Mouse (Mus musculus) bone marrow, adult 2 months (tissue): ENCODE results near the gene Dgki. TPM values are rescaled to one million over a fixed set of nuclear protein-coding genes. Genes with fewer than 3 reads are reported as not detected.

Experiments used
- H3K27ac ChIP-seq: fragments of 200-500 bp; 2 replicates; pipeline ENCODE4 v1.5.1; 2012; ENCODE audit warnings: low read depth, mild to moderate bottlenecking, control low read depth, inconsistent platforms, low read length; ENCODE audit not compliant: control insufficient read depth, poor library complexity, insufficient read depth
- H3K4me1 ChIP-seq: fragments of 200-500 bp; 2 replicates; pipeline ENCODE4 v1.6.1; 2011; ENCODE audit warnings: low read length; ENCODE audit not compliant: control insufficient read depth, insufficient read depth
- H3K4me3 ChIP-seq: fragments of 200-500 bp; replicated peaks from 2 replicates; pipeline ENCODE3; 2011; ENCODE audit warnings: mild to moderate bottlenecking, low read depth, low read length, control low read depth; ENCODE audit not compliant: control insufficient read depth
- CTCF ChIP-seq: fragments of 200-500 bp; IDR thresholded peaks from 2 replicates; pipeline ENCODE4 v1.5.1; 2011; ENCODE audit warnings: low read length, control low read depth; ENCODE audit not compliant: control insufficient read depth, insufficient read depth
- POLR2A ChIP-seq: fragments of 200-500 bp; IDR thresholded peaks from 2 replicates; pipeline ENCODE4 v1.6.1; 2011; ENCODE audit warnings: low read depth, mild to moderate bottlenecking, control low read depth, low read length, borderline replicate concordance; ENCODE audit not compliant: control insufficient read depth
- WGBS: fragments of 180-500 bp; shearing (Covaris S2); methylation state at CpG from one replicate; pipeline ENCODE4 v1.1.7; 2018; 5-methylcytosine and 5-hydroxymethylcytosine counted together
- polyA plus RNA-seq: library from polyadenylated mRNA; stranded (reverse); fragments of >200 nt; gene quantifications from 2 replicates; pipeline ENCODE4 v1.2.4, GENCODE M21; 2011; ENCODE audit warnings: low replicate concordance; ENCODE audit not compliant: missing spikeins, insufficient read depth, insufficient read length

Gene Dgki
- polyA plus RNA-seq, 1 experiment: 7.2 TPM

GRCm38 (mm10) chr6:36931473-36931872, 368.5 kb downstream of the Dgki start:
- Histone ChIP-seq H3K4me1 (no peaks in the 10 kb centered on the region), H3K4me3 (no peak overlapping the region), H3K27ac (no peak overlapping the region)
- 85% methylated on average over 4 of the region's 4 CpGs for WGBS
- TF ChIP-seq POLR2A (no peak), CTCF (no peak)

DNA sequence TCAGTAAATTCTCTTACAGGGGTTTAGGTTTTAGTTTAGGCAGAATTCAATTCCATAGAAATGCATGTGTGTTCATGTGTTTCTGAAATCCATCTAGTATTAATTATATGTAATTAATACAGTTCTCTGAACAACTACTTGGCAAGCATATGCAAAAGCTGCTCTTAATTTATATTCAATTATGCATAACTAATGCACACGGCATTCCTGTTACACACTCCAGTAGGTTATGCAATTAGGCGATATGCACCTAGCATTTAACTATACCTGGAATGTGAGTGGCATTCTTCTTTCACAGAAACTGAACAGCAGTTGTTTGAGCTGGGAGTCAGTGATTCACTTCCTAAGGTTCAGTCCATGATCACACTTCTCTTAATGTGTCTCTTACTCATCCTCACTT, 370.2 kb downstream of the Dgki start:
- WGBS: 83% methylated on average over 2 of the region's 2 CpGs
- H3K4me3 ChIP-seq: no peak overlapping the region
- TF ChIP-seq CTCF: no peak
- no peak for TF ChIP-seq POLR2A
- H3K4me1 ChIP-seq: no peaks in the 10 kb centered on the region
- H3K27ac ChIP-seq: no peak overlapping the region

GRCm38 (mm10) chr6:36926455-36926854, 373.5 kb downstream of the Dgki start:
- WGBS: 78% methylated on average over 4 of the region's 4 CpGs
- Histone ChIP-seq H3K4me1 (no peaks in the 10 kb centered on the region), H3K4me3 (no peak overlapping the region), H3K27ac (no peak overlapping the region)
- TF ChIP-seq POLR2A (no peak), CTCF (no peak)

DNA sequence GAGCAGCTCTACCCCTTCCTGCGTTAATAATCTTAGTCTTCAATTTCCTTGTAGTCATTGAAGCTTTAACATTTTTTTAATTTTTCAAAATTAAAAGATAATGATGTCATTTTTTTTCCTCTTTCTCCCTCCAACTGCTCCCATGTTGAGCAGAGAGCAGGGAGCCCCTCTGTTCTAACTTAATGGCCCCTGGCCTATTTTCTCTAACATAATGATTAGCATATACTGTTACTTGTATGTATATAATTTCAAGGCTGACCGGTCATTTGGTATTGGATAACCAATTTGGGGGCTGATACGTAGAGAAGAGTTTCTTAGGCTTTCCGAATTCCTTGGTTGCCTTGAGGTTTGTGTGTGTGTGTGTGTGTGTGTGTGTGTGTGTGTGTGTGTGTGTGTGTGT, 378.0 kb downstream of the Dgki start:
- no peak for TF ChIP-seq CTCF
- no peak for TF ChIP-seq POLR2A
- Histone ChIP-seq H3K4me3 (no peak overlapping the region), H3K4me1 (no peaks in the 10 kb centered on the region), H3K27ac (no peak overlapping the region)
- 82% methylated on average over 4 of the region's 4 CpGs for WGBS

- Histone ChIP-seq H3K27ac (no peak overlapping the region), H3K4me1 (no peaks in the 10 kb centered on the region), H3K4me3 (no peak overlapping the region)
- TF ChIP-seq POLR2A: no peak
- no peak for TF ChIP-seq CTCF
- WGBS: 76% methylated on average over 6 of the region's 6 CpGs
Observed at GRCm38 (mm10) chr6:36911586-36911985, 388.4 kb downstream of the Dgki start.

GRCm38 (mm10) chr6:36907191-36907590, 392.8 kb downstream of the Dgki start:
- Histone ChIP-seq H3K27ac (no peak overlapping the region), H3K4me1 (no peaks in the 10 kb centered on the region), H3K4me3 (no peak overlapping the region)
- TF ChIP-seq POLR2A (no peak), CTCF (no peak)
- WGBS: 85% methylated on average over 3 of the region's 3 CpGs

- 65% methylated on average over 3 of the region's 3 CpGs for WGBS
Observed at GRCm38 (mm10) chr6:36905965-36906364, 394.0 kb downstream of the Dgki start.

GRCm38 (mm10) chr6:36904911-36905310, 395.1 kb downstream of the Dgki start:
- TF ChIP-seq CTCF: no peak
- no peak for TF ChIP-seq POLR2A
- no peaks in the 10 kb centered on the region for H3K4me1 ChIP-seq
- H3K27ac ChIP-seq: no peak overlapping the region
- WGBS: 77% methylated on average over 5 of the region's 5 CpGs
- no peak overlapping the region for H3K4me3 ChIP-seq

More at GRCm38 (mm10) chr6:36905965-36906364, 394.0 kb downstream of the Dgki start:
- H3K27ac ChIP-seq: no peak overlapping the region
- no peak overlapping the region for H3K4me3 ChIP-seq
- H3K4me1 ChIP-seq: no peaks in the 10 kb centered on the region
- TF ChIP-seq CTCF: no peak

DNA sequence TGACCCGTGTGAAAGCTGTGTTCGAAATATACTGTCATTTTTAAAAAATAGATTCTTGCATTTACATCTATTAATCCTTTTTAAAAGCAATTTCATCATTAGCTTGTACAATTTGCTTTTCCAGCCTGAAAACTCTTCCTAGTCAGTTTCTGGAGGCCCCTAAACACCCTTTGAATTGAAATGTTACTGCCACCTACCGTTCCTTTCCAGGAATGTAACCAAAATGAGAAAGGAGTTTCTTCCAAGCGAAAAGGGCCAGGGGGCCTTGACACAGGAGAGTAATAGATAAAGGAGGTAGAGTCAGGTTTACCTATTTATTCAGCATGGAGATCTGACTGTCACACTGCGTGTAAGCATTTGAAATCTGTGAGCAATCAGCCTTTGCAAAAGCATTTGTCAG, 396.2 kb downstream of the Dgki start:
- 46% methylated on average over 5 of the region's 5 CpGs for WGBS
- no peak overlapping the region for H3K27ac ChIP-seq
- H3K4me1 ChIP-seq: no peaks in the 10 kb centered on the region
- no peak overlapping the region for H3K4me3 ChIP-seq
- TF ChIP-seq POLR2A: no peak
- no peak for TF ChIP-seq CTCF
